In genomic region chr2:115883520-115883919, GRCm38 (mm10) we compare ENCODE assay signal across 23 mouse cellular contexts.
DNase-seq lines count a peak whose midpoint lies in the region; ATAC-seq and TF ChIP-seq lines count a peak whose summit lies in the region.
"Had no signal": no experiment of that assay in that cellular context is flagged by ENCODE, and none has a peak within 500 bp of the region (broad histone marks: within the 10 kb centered on the region; RNA-seq: fewer than 3 reads in every experiment).

No protein-coding gene starts in this region.

- peaks cover 35% of the 10 kb centered on the region for H3K4me1 ChIP-seq in forebrain, embryonic 13.5 days
- H3K4me1 ChIP-seq in forebrain, embryonic 16.5 days (replicated peaks; ENCODE audit: control insufficient read depth, insufficient read depth, low read length) = peaks cover 25% of the 10 kb centered on the region
- H3K4me1 ChIP-seq in midbrain, embryonic 11.5 days (ENCODE audit: control insufficient read depth, insufficient read depth, low read length) = no peaks in the 10 kb centered on the region; the same call in 1 of the 2 replicates
- H3K4me1 ChIP-seq in midbrain, postnatal 0 days (ENCODE audit: insufficient read depth, low read length) = 0 out of 2 replicates have a peak, but pooled peaks cover 4% of the 10 kb centered on the region
- peaks cover 20% of the 10 kb centered on the region; the same call in 1 of the 2 replicates for H3K4me1 ChIP-seq in hindbrain, embryonic 14.5 days (replicated peaks; ENCODE audit: control insufficient read depth, insufficient read depth, low read length)
- H3K4me1 ChIP-seq in olfactory bulb, adult 2 months (ENCODE audit: control insufficient read depth, insufficient read depth, low read length) = peaks cover 20% of the 10 kb centered on the region
- H3K4me1 ChIP-seq: stomach, embryonic 15.5 days had no signal

- peak; percentile 31; the same call in 1 of the 2 replicates for ATAC-seq in forebrain, embryonic 13.5 days
- ATAC-seq in forebrain, embryonic 16.5 days = no peak
- peak; percentile 47; the same call in 1 of the 2 replicates for ATAC-seq in midbrain, embryonic 11.5 days (ENCODE audit: low FRiP score)
- no peak for ATAC-seq in midbrain, postnatal 0 days (ENCODE audit: low FRiP score)
- no peak for ATAC-seq in hindbrain, embryonic 14.5 days (ENCODE audit: low FRiP score)

- no peaks in the 10 kb centered on the region for H3K9me3 ChIP-seq in forebrain, embryonic 13.5 days (replicated peaks)
- H3K9me3 ChIP-seq in forebrain, embryonic 16.5 days (ENCODE audit: control insufficient read depth, low read length) = no peaks in the 10 kb centered on the region
- H3K9me3 ChIP-seq in midbrain, embryonic 11.5 days (ENCODE audit: control insufficient read depth, low read length) = no peaks in the 10 kb centered on the region
- no peaks in the 10 kb centered on the region for H3K9me3 ChIP-seq in midbrain, postnatal 0 days (ENCODE audit: low read length)
- no peaks in the 10 kb centered on the region for H3K9me3 ChIP-seq in hindbrain, embryonic 14.5 days (ENCODE audit: control insufficient read depth, low read length)
- H3K9me3 ChIP-seq: heart, embryonic 15.5 days; lung, embryonic 15.5 days; stomach, embryonic 15.5 days had no signal

- no peak overlapping the region for H3K4me2 ChIP-seq in forebrain, embryonic 13.5 days
- H3K4me2 ChIP-seq in forebrain, embryonic 16.5 days (ENCODE audit: low read length) = no peak overlapping the region
- no peak overlapping the region for H3K4me2 ChIP-seq in midbrain, embryonic 11.5 days
- no peak overlapping the region for H3K4me2 ChIP-seq in midbrain, postnatal 0 days (ENCODE audit: low read depth, low read length, poor library complexity, severe bottlenecking)
- H3K4me2 ChIP-seq in hindbrain, embryonic 14.5 days (replicated peaks) = no peak overlapping the region
- H3K4me2 ChIP-seq: heart, embryonic 15.5 days; lung, embryonic 15.5 days; stomach, embryonic 15.5 days had no signal

- TF ChIP-seq CTCF in midbrain, postnatal 0 days (IDR thresholded peaks at IDR 0.05) = no peak
- no peak for TF ChIP-seq CTCF in olfactory bulb, adult 2 months (IDR thresholded peaks at IDR 0.05; ENCODE audit: insufficient read depth, low read depth, low read length)

- no peak for TF ChIP-seq POLR2A in olfactory bulb, adult 2 months (IDR thresholded peaks at IDR 0.05; ENCODE audit: insufficient read depth, low read depth, low read length)

- H3K27ac ChIP-seq in forebrain, embryonic 13.5 days = no peak overlapping the region
- no peak overlapping the region for H3K27ac ChIP-seq in forebrain, embryonic 16.5 days (ENCODE audit: low read length)
- H3K27ac ChIP-seq in midbrain, embryonic 11.5 days (ENCODE audit: low read depth, low read length) = no peak overlapping the region
- no peak overlapping the region for H3K27ac ChIP-seq in midbrain, postnatal 0 days (ENCODE audit: low read depth, low read length)
- peak overlapping the region; percentile 70 for H3K27ac ChIP-seq in hindbrain, embryonic 14.5 days
- H3K27ac ChIP-seq in olfactory bulb, adult 2 months (ENCODE audit: insufficient read depth, low read depth, low read length) = peak overlapping the region; percentile 82
- H3K27ac ChIP-seq: heart, embryonic 15.5 days; kidney, postnatal 0 days; liver, embryonic 14.5 days; lung, embryonic 15.5 days; stomach, embryonic 15.5 days had no signal

- DNase-seq in midbrain, embryonic 11.5 days (ENCODE audit: low spot score, missing footprints) = no peak
- no peak for DNase-seq in midbrain, postnatal 0 days (ENCODE audit: low spot score)
- no peak for DNase-seq in hindbrain, embryonic 14.5 days (ENCODE audit: low spot score)
- DNase-seq in kidney, postnatal 25 days = no peak
- DNase-seq: cerebellum, adult 2 months; cerebellum, postnatal 36 days; gastrocnemius, postnatal 10 days; heart, adult 18-20 months; heart, postnatal 4 days; kidney, adult 18-20 months; lung, postnatal 4 days; right cerebral cortex, postnatal 25 days; thymus, adult 18-20 months; thymus, postnatal 4 days had no signal

- H3K36me3 ChIP-seq in forebrain, embryonic 13.5 days (ENCODE audit: poor library complexity, severe bottlenecking) = peaks cover 7% of the 10 kb centered on the region
- H3K36me3 ChIP-seq in forebrain, embryonic 16.5 days (ENCODE audit: control insufficient read depth, insufficient read depth) = no peaks in the 10 kb centered on the region
- no peaks in the 10 kb centered on the region for H3K36me3 ChIP-seq in midbrain, embryonic 11.5 days (ENCODE audit: control insufficient read depth, insufficient read depth, low read length)
- no peaks in the 10 kb centered on the region for H3K36me3 ChIP-seq in midbrain, postnatal 0 days (ENCODE audit: insufficient read depth, low read length)
- no peaks in the 10 kb centered on the region for H3K36me3 ChIP-seq in hindbrain, embryonic 14.5 days (replicated peaks; ENCODE audit: control insufficient read depth, insufficient read depth)
- H3K36me3 ChIP-seq: heart, embryonic 15.5 days; lung, embryonic 15.5 days; stomach, embryonic 15.5 days had no signal

- no peak overlapping the region for H3K9ac ChIP-seq in forebrain, embryonic 13.5 days
- H3K9ac ChIP-seq in forebrain, embryonic 16.5 days (replicated peaks; ENCODE audit: low read depth, low read length) = no peak overlapping the region
- no peak overlapping the region for H3K9ac ChIP-seq in midbrain, embryonic 11.5 days (ENCODE audit: low read length)
- no peak overlapping the region for H3K9ac ChIP-seq in midbrain, postnatal 0 days (replicated peaks; ENCODE audit: low read length, poor library complexity, severe bottlenecking)
- no peak overlapping the region for H3K9ac ChIP-seq in hindbrain, embryonic 14.5 days
- H3K9ac ChIP-seq: heart, embryonic 15.5 days; liver, embryonic 14.5 days; lung, embryonic 15.5 days; stomach, embryonic 15.5 days had no signal

- H3K4me3 ChIP-seq in forebrain, embryonic 13.5 days = no peak overlapping the region
- no peak overlapping the region for H3K4me3 ChIP-seq in forebrain, embryonic 16.5 days (replicated peaks; ENCODE audit: low read length)
- H3K4me3 ChIP-seq in midbrain, embryonic 11.5 days (ENCODE audit: low read depth, low read length) = no peak overlapping the region
- no peak overlapping the region for H3K4me3 ChIP-seq in midbrain, postnatal 0 days (ENCODE audit: low read depth, low read length)
- no peak overlapping the region for H3K4me3 ChIP-seq in hindbrain, embryonic 14.5 days (replicated peaks; ENCODE audit: low read length)
- H3K4me3 ChIP-seq in olfactory bulb, adult 2 months (ENCODE audit: insufficient read depth, low read depth, low read length) = no peak overlapping the region
- H3K4me3 ChIP-seq: erythroblast, embryonic 14.5 days; heart, embryonic 15.5 days; lung, embryonic 15.5 days; stomach, embryonic 15.5 days had no signal

- no peaks in the 10 kb centered on the region for H3K27me3 ChIP-seq in forebrain, embryonic 13.5 days
- H3K27me3 ChIP-seq in forebrain, embryonic 16.5 days (replicated peaks; ENCODE audit: control insufficient read depth, insufficient read depth, low read length) = no peaks in the 10 kb centered on the region
- H3K27me3 ChIP-seq in midbrain, embryonic 11.5 days (ENCODE audit: control insufficient read depth, insufficient read depth, low read length) = no peaks in the 10 kb centered on the region
- H3K27me3 ChIP-seq in midbrain, postnatal 0 days (ENCODE audit: insufficient read depth, low read length) = no peaks in the 10 kb centered on the region
- no peaks in the 10 kb centered on the region for H3K27me3 ChIP-seq in hindbrain, embryonic 14.5 days (ENCODE audit: control insufficient read depth, insufficient read depth, low read length)
- H3K27me3 ChIP-seq: heart, embryonic 15.5 days; lung, embryonic 15.5 days; stomach, embryonic 15.5 days had no signal

- 67% methylated on average over 10 of the region's 10 CpGs for WGBS in forebrain, embryonic 13.5 days
- WGBS in forebrain, embryonic 16.5 days = 64% methylated on average over 10 of the region's 10 CpGs
- WGBS in midbrain, embryonic 11.5 days = 75% methylated on average over 10 of the region's 10 CpGs
- 61% methylated on average over 10 of the region's 10 CpGs for WGBS in midbrain, postnatal 0 days
- 44% methylated on average over 10 of the region's 10 CpGs for WGBS in hindbrain, embryonic 14.5 days
- WGBS in olfactory bulb, adult 2 months = 29% methylated on average over 10 of the region's 10 CpGs

Comparison
In these comparisons a context has a peak if more than half of its experiments do, and no peak if none do; other contexts are left out.
1. ATAC-seq: peak in forebrain, embryonic 13.5 days (single experiment) and midbrain, embryonic 11.5 days (single experiment); none in forebrain, embryonic 16.5 days (single experiment), midbrain, postnatal 0 days (single experiment) and hindbrain, embryonic 14.5 days (single experiment).
2. H3K27ac ChIP-seq: peak in hindbrain, embryonic 14.5 days (single experiment) and olfactory bulb, adult 2 months (single experiment); none in forebrain, embryonic 13.5 days (single experiment), forebrain, embryonic 16.5 days (single experiment), midbrain, embryonic 11.5 days (single experiment) and midbrain, postnatal 0 days (single experiment).